Mouse (Mus musculus): ENCODE measurements around the gene Mgmt. TPM values are rescaled to one million over a fixed set of nuclear protein-coding genes. Genes with fewer than 3 reads are reported as not detected.
A peak's percentile ranks its signal among the peaks of the same experiment; 100 is the strongest.

Mgmt gene
- polyA plus RNA-seq, 1 experiment from 2014 or later: 5.7 TPM

DNA sequence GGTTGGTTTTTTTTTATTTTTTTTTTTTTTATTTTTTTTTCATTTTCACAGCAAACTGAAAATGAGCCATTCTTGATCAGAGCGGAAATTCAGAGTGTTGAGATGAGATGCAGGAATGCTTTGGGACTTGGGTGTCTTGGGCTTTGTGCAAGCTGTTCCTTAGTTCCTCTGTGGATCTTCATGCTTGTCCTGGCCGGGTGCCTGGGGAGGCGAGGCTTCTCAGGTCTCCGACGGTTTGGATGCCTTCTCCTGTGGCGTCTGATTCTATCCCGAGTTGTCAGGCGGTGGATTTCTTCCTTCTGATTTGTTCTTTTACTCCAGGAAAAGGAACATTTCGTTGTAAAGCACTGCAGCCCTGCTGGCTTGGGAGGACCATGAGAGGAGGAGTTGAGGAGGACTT, 51.7 kb downstream of the Mgmt start:
- Histone ChIP-seq H3K4me2 (replicated peaks) (no peak overlapping the region), H3K27ac (no peak overlapping the region), H3K9me3 (no peaks in the 10 kb centered on the region), H3K4me1 (peaks cover 21% of the 10 kb centered on the region; the same call in 1 of the 2 replicates), H3K9ac (no peak overlapping the region), H3K27me3 (no peaks in the 10 kb centered on the region), H3K36me3 (no peaks in the 10 kb centered on the region), H3K4me3 (no peak overlapping the region)
- WGBS: 86% methylated on average over 9 of the region's 9 CpGs
- ATAC-seq (ENCODE audit: low FRiP score, low read depth): no peak

DNA sequence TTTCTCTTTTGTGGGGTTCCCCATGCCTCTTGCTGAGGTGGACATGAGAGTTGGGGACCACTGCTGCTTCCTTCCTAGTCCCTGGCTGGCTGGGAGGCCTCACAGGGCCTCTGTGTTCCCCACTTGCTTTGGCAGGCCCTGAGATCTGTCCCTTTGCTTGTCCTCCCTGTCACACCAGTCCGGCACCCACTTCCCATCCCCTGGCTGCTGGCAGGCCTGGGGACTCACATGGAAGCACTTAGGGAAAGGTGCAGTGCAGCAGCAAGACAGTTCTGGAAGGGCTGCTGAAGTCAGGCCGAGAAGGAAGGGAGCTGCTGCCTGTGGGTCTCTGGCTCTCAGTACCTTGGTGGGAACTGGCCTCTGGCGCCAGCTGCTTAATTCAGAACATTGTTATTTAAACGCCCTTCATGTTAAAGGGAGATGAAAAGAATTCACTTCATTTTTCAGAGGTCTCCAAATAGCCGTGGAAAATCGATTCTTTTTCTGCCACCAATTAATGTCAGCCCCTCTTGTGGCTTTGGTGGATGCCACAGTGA, 53.9 kb downstream of the Mgmt start:
- WGBS: 44% methylated on average over 6 of the region's 6 CpGs
- peaks cover 40% of the 10 kb centered on the region for H3K4me1 ChIP-seq
- ATAC-seq (ENCODE audit: low FRiP score, low read depth): no peak
- H3K27ac ChIP-seq: no peak overlapping the region
- no peaks in the 10 kb centered on the region for H3K36me3 ChIP-seq
- H3K9ac ChIP-seq: no peak overlapping the region
- no peaks in the 10 kb centered on the region for H3K9me3 ChIP-seq
- H3K27me3 ChIP-seq: no peaks in the 10 kb centered on the region
- H3K4me2 ChIP-seq (replicated peaks): no peak overlapping the region
- H3K4me3 ChIP-seq: no peak overlapping the region

DNA sequence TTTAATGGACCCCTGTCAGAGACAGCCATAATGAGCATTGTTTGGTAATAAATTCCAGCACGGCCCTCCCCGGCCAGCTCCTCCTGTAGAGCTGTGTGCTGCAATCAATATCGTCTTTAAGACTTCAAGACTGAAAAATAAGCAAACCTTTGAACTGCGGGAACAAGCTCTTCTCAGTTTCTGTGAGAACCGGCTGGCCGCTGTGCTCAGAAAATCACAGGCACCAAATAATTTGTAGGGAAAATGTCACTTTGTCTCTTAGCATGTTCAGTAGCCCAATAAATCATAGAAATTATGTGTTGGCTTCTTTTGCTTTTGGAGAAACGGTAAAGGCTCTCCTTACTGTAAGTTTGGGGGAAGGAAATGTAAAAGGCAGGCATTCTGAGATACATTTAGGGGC, 58.2 kb downstream of the Mgmt start:
- H3K9me3 ChIP-seq: no peaks in the 10 kb centered on the region
- H3K9ac ChIP-seq: no peak overlapping the region
- H3K4me1 ChIP-seq: peaks cover 36% of the 10 kb centered on the region
- no peaks in the 10 kb centered on the region for H3K27me3 ChIP-seq
- no peak overlapping the region for H3K4me3 ChIP-seq
- H3K27ac ChIP-seq: no peak overlapping the region
- H3K36me3 ChIP-seq: no peaks in the 10 kb centered on the region
- ATAC-seq (ENCODE audit: low FRiP score, low read depth): no peak
- 13% methylated on average over 7 of the region's 7 CpGs for WGBS
- no peak overlapping the region for H3K4me2 ChIP-seq (replicated peaks)

DNA sequence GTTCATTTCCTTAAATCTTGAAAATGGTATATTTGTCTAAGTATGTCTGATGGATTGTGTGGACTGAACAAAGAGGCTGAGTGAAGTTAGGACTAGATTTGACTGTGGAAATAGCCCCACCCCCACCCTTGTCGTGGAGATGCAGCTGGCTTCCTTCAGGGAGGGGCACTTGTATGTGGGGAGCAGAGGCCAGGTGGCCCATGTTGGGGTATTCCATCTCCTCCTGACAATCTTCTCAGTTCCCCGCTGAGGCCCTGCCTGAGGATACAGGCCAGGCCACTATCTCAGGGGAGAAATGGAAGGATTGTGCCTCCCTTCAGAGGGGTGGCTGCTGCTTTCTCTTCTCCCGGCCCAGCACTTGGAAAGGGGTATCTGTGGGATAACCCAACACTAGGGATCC, 58.8 kb downstream of the Mgmt start:
- Histone ChIP-seq H3K27ac (no peak overlapping the region), H3K36me3 (no peaks in the 10 kb centered on the region), H3K9me3 (no peaks in the 10 kb centered on the region), H3K27me3 (no peaks in the 10 kb centered on the region), H3K4me2 (replicated peaks) (no peak overlapping the region), H3K4me3 (no peak overlapping the region), H3K9ac (no peak overlapping the region), H3K4me1 (peaks cover 33% of the 10 kb centered on the region)
- WGBS: 45% methylated on average over 3 of the region's 3 CpGs
- no peak for ATAC-seq (ENCODE audit: low FRiP score, low read depth)

DNA sequence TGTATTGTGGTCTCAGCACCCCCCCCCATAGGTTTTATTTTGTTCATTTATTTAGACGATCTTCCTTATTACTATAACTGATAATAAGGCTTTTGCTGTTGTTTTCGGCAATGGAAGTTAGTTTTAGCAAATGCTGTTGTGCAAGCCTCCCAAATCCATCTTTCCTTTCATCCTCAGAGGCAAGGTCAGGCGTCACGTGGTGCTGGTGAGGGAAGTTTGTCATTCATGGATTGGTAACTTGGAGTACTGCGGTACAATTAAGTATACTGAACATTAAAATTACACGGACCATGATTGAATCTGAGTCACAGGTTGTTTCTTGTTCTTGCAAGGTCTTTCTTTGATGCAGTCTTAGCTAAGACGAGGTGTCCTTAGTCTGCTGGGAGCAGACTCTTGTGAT, 77.9 kb downstream of the Mgmt start:
- H3K27ac ChIP-seq: no peak overlapping the region
- no peak overlapping the region for H3K9ac ChIP-seq
- 94% methylated on average over 7 of the region's 7 CpGs for WGBS
- peaks cover 6% of the 10 kb centered on the region for H3K4me1 ChIP-seq
- no peaks in the 10 kb centered on the region for H3K9me3 ChIP-seq
- H3K36me3 ChIP-seq: no peaks in the 10 kb centered on the region
- no peak overlapping the region for H3K4me2 ChIP-seq (replicated peaks)
- H3K27me3 ChIP-seq: 0 out of 2 replicates have a peak, but pooled peaks cover 7% of the 10 kb centered on the region
- ATAC-seq (ENCODE audit: low FRiP score, low read depth): no peak
- no peak overlapping the region for H3K4me3 ChIP-seq

DNA sequence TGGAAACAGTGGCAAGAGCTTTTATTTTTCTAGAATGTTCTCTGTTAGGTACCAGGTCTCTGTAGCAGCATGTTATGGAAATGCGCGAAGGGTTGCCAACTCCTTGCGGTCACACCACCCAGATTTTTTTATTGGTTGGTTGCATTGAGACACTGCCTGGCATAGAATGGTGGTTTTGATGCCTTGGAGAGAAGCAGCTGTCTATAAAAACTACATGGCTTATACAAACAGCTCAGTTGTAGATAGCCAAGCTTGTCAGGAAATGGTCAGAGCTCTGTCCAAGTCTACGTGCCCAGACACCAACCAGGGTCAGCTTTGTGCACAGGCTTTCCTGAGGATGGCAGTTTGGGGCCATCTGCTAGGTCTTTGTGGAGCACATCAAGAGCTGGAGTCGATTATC, 80.6 kb downstream of the Mgmt start:
- 92% methylated on average over 5 of the region's 5 CpGs for WGBS
- Histone ChIP-seq H3K27ac (no peak overlapping the region), H3K27me3 (0 out of 2 replicates have a peak, but pooled peaks cover 7% of the 10 kb centered on the region), H3K9ac (no peak overlapping the region), H3K36me3 (no peaks in the 10 kb centered on the region), H3K9me3 (no peaks in the 10 kb centered on the region), H3K4me3 (no peak overlapping the region), H3K4me1 (peaks cover 6% of the 10 kb centered on the region), H3K4me2 (replicated peaks) (no peak overlapping the region)
- ATAC-seq (ENCODE audit: low FRiP score, low read depth): no peak

DNA sequence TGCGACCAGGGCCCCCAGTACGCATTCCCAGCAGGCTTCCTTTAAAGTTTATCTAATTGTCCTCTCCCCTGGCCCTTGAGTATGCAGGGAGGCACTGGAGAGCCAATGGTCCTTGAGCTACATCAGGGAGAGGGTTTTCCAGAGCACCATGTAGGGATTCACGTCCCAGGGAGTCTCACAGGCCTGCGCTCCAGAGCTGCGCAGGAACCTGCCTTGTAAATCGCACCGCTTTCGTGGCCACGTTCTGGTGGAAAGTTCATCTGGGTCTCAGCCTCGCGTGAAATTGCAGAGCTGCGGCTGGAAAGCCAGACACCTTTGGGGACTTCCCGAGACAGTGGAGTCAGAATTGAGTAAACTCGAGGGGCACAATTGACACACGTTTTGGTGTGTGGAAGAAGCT, 103.0 kb downstream of the Mgmt start:
- Histone ChIP-seq H3K27me3 (peaks cover 26% of the 10 kb centered on the region), H3K4me1 (peaks cover 35% of the 10 kb centered on the region), H3K4me2 (replicated peaks) (no peak overlapping the region), H3K9ac (no peak overlapping the region), H3K4me3 (no peak overlapping the region), H3K36me3 (no peaks in the 10 kb centered on the region), H3K9me3 (no peaks in the 10 kb centered on the region), H3K27ac (no peak overlapping the region)
- ATAC-seq (ENCODE audit: low FRiP score, low read depth): no peak
- WGBS: 72% methylated on average over 15 of the region's 15 CpGs

DNA sequence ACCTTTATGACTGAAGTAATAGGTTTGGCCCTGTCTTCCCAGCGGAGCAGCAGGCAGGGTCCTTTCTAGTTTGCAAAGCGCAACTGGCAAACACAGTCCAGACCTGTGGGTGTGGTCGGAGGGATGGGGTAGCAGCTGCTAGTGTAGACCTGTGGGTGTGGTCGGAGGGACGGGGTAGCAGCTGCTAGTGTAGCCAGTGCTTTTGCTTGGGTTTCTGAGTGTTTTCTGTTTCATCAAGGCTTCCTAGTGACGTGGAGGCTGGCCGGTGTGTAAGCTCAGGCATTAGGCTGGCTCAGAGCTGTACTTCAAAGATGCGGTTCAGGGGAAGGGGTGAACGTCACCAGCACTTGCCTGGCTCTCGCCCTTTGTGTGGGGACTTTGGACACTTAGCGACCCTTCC, 106.3 kb downstream of the Mgmt start:
- Histone ChIP-seq H3K4me3 (no peak overlapping the region), H3K4me2 (replicated peaks) (no peak overlapping the region), H3K9ac (no peak overlapping the region), H3K36me3 (no peaks in the 10 kb centered on the region), H3K27me3 (peaks cover 37% of the 10 kb centered on the region), H3K9me3 (no peaks in the 10 kb centered on the region), H3K4me1 (peaks cover 45% of the 10 kb centered on the region), H3K27ac (no peak overlapping the region)
- WGBS: 54% methylated on average over 11 of the region's 11 CpGs
- no peak for ATAC-seq (ENCODE audit: low FRiP score, low read depth)

DNA sequence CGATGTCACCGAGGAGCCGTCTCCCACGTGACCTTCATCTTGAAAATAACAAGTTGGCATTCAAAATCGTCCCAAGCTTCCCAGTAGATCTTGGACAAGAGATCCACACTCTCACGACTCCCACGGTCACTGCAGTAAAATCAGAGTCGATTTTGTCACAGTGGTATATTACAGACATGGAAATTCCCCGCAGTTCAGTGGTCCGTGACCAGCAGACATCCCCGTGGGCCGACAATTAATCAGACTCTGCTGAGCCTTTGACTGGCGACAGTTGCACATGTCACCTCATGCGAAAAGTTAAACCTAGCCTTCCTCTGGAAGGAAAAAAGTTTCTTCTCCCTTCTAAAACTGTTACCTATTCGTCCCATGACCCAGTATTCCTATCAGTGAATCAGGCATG, 106.8 kb downstream of the Mgmt start:
- peaks cover 45% of the 10 kb centered on the region for H3K4me1 ChIP-seq
- no peak overlapping the region for H3K4me3 ChIP-seq
- no peaks in the 10 kb centered on the region for H3K36me3 ChIP-seq
- H3K27me3 ChIP-seq: peaks cover 40% of the 10 kb centered on the region
- ATAC-seq (ENCODE audit: low FRiP score, low read depth): no peak
- H3K27ac ChIP-seq: no peak overlapping the region
- H3K9ac ChIP-seq: no peak overlapping the region
- 72% methylated on average over 15 of the region's 15 CpGs for WGBS
- H3K9me3 ChIP-seq: no peaks in the 10 kb centered on the region
- no peak overlapping the region for H3K4me2 ChIP-seq (replicated peaks)

DNA sequence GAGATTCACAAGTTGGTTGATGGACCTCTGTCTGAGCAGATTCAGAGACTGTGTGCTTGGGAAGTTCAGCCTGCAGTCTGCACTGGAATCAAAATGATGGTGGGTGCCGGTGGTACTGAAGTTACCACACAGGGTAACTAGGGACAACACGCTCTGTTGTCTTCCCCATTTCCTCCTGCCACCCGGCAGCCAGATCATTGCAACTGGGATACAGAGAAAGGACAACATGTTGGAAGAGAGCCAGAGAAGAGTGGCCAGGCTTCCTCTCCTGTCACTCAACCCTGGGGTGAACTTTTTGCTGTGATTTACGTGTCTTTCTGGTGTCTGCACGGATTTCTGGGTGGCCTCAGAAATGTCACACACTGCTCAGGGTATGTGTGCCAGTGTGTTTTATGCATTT, 107.4 kb downstream of the Mgmt start:
- Histone ChIP-seq H3K4me3 (no peak overlapping the region), H3K36me3 (no peaks in the 10 kb centered on the region), H3K4me2 (replicated peaks) (no peak overlapping the region), H3K27me3 (peaks cover 45% of the 10 kb centered on the region), H3K27ac (no peak overlapping the region), H3K9me3 (no peaks in the 10 kb centered on the region), H3K9ac (no peak overlapping the region), H3K4me1 (peaks cover 50% of the 10 kb centered on the region)
- no peak for ATAC-seq (ENCODE audit: low FRiP score, low read depth)
- WGBS: 56% methylated on average over 5 of the region's 5 CpGs

DNA sequence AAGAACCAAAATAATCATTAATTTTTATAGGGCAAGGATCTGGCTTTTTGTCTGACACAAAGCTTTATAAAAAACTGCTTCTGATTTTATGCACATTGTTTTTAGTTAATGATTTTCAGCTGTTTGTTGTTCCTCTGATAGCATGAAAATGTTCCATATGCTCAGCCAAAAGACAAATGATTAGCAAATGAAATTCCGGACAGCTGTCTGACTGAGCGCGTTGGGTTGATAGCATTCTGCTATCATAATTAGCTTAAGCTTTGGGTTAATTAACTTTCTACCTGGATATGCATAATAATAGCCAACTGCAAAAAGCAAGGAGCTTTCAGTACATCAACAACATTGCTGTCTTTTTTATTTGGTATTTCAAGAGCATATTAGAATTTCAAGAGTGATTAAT, 108.0 kb downstream of the Mgmt start:
- Histone ChIP-seq H3K9me3 (no peaks in the 10 kb centered on the region), H3K36me3 (no peaks in the 10 kb centered on the region), H3K4me1 (peaks cover 49% of the 10 kb centered on the region), H3K27ac (no peak overlapping the region), H3K4me3 (no peak overlapping the region), H3K9ac (no peak overlapping the region), H3K27me3 (peaks cover 47% of the 10 kb centered on the region), H3K4me2 (replicated peaks) (no peak overlapping the region)
- WGBS: 76% methylated on average over 3 of the region's 3 CpGs
- no peak for ATAC-seq (ENCODE audit: low FRiP score, low read depth)

DNA sequence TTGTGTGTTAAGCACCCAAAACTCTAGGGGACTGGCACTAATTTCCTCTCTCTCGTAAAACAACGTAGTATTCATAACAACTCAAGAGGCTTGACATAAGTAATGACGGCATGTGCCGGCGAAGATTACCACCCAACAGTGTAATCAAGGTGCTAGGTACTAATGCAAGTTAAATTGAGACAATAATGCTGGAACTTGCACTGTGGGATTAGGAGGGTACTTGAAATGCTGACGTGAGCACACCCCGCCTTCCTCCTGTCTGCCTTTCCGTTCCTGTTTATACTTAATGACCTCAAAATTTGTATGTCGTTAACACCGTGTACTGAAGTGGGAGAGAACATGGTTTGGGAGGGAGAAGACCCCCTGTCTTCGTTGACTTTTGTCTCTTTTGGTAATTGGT, 110.9 kb downstream of the Mgmt start:
- WGBS: 17% methylated on average over 11 of the region's 11 CpGs
- Histone ChIP-seq H3K36me3 (no peaks in the 10 kb centered on the region), H3K9ac (no peak overlapping the region), H3K4me3 (0 out of 2 replicates have a peak overlapping the region, but pooled peaks have one; percentile 1), H3K4me1 (peaks cover 54% of the 10 kb centered on the region), H3K27ac (no peak overlapping the region), H3K27me3 (peaks cover 41% of the 10 kb centered on the region), H3K9me3 (no peaks in the 10 kb centered on the region), H3K4me2 (replicated peaks) (peak overlapping the region; percentile 37)
- no peak for ATAC-seq (ENCODE audit: low FRiP score, low read depth)

DNA sequence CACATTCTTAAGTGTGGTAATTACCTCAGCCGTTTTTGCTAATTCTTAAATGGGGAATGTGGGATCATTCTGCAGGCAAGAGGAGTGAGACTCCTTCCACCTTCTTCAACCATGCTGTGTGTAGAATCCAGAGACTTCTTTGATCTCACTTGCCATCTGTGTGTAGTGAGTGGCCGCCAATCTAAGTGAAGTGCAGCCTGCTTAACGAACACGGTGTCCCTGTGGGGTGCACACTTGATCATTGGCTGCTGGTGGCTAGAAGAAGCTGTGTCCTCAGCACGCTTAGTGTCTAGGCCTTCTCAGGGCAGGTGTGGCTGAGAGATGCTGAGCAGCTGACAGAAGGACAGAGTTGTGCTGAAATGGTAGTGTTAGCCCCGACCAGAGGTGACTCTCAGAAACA, 113.9 kb downstream of the Mgmt start:
- H3K27ac ChIP-seq: no peak overlapping the region
- ATAC-seq (ENCODE audit: low FRiP score, low read depth): no peak
- H3K36me3 ChIP-seq: no peaks in the 10 kb centered on the region
- H3K4me2 ChIP-seq (replicated peaks): no peak overlapping the region
- H3K4me3 ChIP-seq: no peak overlapping the region
- peaks cover 51% of the 10 kb centered on the region for H3K4me1 ChIP-seq
- H3K9ac ChIP-seq: no peak overlapping the region
- WGBS: 39% methylated on average over 6 of the region's 6 CpGs
- no peaks in the 10 kb centered on the region for H3K9me3 ChIP-seq
- peaks cover 20% of the 10 kb centered on the region for H3K27me3 ChIP-seq
